Mouse (Mus musculus): ENCODE results near the gene Pcsk4.

GRCm38 (mm10) chr10:80348981-80349380 lies 19.7 kb upstream of the Pcsk4 start:
- TF ChIP-seq CTCF (conservative IDR thresholded peaks at IDR 0.05; ENCODE audit: insufficient read depth, insufficient read length, low read depth, low read length), result no peak
- no peak for TF ChIP-seq POLR2A (IDR thresholded peaks at IDR 0.05; ENCODE audit: low read depth, low read length)
